Mouse (Mus musculus) naive thymus-derived CD4-positive, alpha-beta T cell, adult 2 months (primary cell): ENCODE data around the gene Rpl27a.
A peak's percentile ranks its signal among the peaks of the same experiment; 100 is the strongest.

Source experiments
- DNase-seq: peaks from one replicate; pipeline ENCODE4 v3.0.0-alpha.2; 2011; ENCODE audit warnings: low read depth

Gene Rpl27a

DNA sequence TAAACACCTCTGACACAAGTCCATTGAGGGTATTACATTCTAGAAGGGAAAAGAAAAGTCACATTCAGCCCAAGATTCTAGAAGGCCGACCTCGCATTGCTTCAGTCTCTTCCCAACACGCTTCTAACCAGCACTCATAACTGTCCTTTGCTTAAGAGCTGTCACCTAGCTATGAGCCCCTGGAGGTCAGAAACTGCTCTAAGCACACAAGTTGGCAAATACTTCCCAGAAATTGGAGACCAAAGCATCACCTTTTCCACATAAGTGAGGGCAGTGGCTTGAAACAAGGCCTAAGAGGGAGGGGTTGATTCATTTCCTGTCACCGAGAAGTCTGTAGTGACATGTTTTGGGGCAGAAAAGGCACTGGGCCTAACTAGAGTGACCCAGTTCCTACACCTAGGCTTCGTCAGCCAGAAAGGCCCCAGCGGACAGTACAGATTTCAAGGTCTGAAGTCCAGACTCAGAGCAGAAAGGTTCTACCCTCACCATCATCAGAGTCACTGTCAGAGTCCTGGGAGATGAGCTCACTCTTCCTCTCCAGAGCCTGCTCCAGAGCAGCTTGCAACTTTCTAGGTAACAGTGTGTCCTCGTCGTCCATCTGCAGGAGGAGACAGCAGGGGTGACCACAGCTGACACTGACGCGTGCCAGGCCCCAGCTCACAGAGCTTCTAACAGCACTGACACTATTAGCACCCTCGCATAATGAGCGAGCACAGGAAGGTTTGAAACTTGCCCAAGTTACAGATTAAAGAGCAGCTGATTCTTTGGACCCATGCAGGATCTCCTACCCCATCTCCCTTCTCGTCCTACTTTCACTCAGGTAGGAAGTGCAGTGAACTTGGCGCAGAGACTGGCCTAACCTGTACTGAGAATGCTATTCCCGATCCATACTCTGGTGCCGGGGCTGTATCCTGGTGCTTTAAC lies 7.1 kb downstream of the Rpl27a start:
- DNase-seq, result no peak

DNA sequence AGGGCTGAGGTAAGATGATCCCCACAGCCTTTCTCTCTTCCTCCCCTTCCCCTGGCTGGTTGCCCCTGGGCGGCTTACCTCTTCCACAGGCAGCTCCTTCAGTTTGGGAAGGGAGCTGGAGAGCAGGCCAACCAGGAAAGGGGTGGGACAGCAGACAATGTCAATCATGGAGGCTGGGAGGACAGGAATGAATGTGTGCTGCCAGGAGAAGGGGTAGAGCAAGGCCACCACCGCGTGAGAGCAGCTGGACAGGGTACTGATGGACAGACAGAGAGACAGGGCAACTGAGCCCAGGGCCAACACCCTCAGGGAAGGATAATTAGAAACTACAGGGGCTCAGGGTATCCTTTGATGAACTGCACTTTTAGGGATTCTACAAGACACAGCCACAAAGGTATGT lies 8.6 kb downstream of the Rpl27a start:
- DNase-seq, result no peak

DNA sequence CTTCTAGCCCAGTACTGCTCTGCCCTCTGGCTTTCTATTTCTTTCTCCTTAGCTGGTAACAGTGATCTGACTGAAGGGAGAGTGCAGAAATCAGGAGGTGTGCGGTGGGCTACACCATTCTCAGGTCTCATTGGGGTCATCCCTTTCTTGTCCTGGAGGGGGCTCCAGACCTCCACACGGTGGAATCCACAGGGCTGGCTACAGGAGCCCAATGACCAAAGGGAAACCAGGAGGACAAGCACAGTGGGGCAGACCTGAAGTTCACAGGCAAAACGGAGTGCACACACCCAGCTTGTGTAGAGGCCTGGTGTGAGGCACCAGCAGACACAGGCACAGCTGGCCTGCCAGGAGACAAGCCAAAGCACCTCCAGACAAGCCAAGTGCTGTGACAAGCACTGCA lies 9.4 kb downstream of the Rpl27a start:
- DNase-seq, result no peak

DNA sequence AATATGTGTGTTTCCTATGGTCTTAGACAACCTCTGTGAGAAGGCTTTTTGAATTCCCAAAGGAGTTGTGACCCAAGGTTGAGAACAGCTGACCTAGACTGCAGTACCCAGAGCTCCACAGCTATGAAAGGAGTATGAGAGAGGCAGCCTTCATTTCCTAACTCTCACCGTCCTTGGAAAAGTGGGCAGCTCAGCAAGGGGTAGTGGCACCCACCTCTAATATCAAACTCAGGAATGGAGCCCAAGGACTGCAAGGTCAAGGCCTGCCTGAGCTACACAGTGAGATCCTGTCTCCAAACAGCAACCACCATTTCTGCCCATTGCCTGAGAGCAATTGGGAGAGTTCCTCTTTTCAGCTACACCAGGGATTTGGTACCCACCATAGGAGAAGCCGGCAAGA lies 10.8 kb downstream of the Rpl27a start:
- no peak for DNase-seq

DNA sequence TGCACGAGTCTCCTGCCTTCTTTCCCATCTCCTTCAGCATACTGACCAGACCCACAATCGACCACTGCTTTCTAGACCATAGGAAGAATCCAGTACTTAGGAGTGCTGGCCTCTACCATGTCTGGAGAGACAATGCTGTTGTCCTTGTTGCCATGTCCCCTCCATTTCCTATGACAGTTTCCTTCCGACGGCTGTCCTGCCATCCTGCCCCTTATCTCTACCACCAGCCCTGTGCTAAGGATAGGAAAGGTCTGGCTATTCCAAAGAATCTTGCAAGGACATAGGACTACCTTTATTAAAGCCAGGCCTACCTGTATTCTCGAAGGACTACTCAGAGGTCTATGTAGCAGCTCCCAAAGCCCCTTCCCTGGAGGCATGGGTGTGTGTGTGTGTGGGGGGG lies 12.6 kb downstream of the Rpl27a start:
- DNase-seq, result no peak

DNA sequence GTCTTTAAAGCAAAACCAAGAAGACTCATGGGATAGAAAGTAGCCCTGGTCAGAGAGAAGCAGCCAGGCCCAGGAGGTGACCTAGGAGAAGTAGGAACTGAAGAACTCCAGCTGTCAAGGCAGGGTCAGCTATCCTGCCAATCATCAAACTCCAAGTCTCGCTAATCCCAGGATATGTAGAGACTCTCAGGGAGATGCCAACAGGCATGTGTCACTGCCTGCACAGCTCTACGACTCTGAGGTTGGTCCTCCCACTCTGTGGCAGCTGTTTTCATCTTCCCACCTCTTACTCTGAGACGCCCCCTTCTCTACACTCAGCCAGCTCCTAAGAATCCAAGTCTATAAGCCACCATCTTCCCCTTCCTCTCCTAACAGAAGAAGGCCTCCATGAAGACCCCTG lies 13.7 kb downstream of the Rpl27a start:
- DNase-seq, result no peak

DNA sequence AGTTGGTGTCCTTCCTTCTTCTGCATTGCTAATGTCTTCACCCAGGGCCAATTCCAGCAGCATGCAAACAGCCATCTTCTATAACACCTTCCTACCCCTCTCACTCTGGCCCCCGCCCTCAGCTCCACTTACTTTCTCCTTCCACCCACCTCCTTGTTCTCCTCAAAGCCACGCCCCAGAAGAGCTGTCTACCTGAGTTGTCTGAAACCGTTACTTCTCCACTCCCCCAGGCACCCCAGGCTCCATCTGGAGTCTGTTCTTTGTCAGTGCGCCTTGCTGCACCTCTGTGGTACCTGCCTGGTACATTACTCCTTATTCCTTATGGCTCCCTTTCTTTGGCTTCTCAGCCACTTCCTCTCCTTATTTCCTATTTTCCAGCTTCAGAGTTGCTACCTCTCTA lies 14.2 kb downstream of the Rpl27a start:
- no peak for DNase-seq

DNA sequence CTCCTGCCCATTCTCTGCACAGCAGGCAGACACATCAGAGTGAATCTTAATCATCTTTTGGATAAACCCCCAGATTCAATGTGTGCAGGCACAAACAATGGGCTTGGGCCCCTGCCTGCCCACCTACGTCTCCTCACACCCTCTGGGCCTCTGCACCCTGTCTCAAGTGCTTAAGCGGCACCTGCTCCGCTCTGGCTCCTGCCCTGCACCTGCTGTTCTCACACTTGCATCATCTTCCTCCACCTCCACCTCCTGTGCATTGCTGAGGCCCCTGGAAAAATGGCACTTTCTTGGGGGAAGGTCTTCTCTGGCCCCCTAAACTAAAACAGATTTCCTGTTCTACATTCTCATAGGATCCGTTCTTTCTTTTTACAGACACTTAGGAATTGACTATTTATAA lies 14.9 kb downstream of the Rpl27a start:
- no peak for DNase-seq

DNA sequence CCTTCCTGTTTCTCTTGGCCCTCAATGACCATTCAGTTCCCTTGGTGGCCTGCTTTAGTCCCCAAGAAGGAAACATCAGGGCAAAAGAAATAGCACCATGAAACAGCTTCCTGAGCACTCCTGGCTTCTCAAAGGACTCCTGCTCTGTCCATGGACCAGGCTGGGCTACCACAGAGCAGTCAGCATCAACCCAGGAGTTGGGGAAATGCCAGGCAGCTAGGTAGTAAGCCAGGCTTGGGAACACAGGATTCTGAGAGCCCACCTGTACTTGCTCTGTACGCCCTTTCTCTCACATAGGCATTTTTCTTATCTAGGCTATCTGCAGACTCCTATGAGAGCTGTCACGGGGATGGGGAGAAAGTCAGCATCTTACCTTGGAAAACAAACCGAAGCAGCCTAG lies 16.0 kb downstream of the Rpl27a start:
- DNase-seq, result no peak

DNA sequence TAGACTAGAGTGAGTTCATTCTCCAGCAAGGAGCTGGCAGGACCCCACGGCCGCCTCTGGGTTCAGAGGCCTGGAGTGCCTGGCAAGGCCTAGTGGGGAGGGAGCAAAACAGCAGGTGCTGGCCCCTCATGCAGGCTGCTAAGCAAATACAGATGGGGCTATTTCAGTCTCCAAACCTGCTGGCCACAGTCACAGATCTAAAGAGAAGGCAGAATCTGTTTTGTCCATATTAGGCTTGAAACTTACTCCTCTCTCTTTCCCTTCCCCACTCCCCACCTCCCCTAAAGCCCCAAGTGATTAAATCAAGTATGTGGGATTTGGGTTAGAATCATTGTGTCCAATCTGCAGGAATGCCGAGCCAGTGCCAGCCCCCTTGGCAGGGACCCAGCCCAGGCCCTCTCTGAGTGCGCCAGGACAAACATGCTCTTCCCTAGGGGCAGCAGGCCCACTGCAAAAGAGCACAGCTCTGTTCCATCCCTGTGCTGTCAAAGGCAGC lies 17.6 kb downstream of the Rpl27a start:
- no peak for DNase-seq

DNA sequence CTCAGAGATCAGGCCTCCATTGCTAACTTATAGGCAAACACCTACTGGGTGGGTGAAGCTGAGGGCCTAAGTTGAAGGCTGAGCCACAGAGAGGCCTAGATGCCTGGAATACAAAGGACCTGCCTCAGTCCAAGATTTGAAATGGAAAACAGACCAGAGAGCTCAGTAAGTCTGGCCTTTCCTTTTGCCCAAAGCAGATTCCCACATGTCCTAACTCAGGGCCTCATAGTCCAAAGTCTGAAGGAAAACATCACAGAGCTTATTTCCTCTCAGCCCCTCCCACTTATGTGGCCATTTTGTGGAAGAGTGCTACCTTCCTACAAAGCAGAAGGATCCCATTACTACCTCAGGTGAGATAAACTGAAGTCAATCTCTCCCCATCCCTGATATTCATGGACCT lies 22.0 kb downstream of the Rpl27a start:
- no peak for DNase-seq

DNA sequence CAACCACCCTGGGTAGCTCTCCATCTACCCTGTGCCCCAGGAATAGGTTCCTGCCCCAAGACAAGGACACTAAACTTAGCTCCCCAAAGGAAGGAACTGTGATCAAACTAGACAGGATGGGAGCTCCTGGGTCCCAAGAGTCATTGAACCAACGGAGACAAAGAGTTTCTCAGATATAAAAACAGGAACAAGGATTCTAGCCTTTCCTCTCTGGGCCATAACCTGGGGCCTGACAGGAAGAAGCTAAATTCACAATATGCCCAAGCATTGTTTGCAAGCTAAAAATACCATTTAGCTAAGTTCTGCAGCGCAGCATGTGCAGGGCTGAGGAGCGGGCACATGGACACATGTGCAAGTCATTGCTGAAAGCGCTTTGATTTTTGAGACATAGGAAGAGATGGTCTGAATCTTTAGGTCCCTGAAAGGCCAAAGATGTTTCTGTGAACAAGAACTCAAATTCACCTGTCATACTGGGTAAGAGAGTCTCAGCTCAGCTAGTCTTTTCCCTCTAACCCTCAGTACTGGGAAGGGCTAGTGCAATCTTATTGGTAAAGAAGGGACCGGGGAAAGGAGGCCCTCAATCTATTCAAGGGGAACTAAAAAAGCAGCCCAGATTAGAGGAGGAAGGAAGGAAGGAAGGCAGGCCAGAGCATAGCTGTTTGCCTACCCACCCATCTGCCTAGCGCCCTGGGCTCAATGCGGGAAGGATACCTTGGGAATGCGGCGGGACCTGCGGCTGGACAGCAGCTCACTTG lies 22.8 kb downstream of the Rpl27a start:
- DNase-seq, result no peak

DNA sequence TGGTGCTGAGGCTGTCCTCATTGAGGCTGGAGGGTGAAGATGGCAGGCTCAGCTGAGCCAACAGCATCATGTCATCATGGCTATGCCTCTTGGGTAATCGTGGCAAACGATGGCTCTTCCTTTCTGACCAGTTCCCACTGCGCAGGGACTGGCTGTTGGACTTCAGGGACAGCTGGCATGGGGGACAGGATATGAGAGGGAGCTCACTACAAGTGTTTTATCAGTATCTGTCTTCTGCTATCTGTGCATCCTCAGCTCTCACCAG lies 23.3 kb downstream of the Rpl27a start:
- no peak for DNase-seq

DNA sequence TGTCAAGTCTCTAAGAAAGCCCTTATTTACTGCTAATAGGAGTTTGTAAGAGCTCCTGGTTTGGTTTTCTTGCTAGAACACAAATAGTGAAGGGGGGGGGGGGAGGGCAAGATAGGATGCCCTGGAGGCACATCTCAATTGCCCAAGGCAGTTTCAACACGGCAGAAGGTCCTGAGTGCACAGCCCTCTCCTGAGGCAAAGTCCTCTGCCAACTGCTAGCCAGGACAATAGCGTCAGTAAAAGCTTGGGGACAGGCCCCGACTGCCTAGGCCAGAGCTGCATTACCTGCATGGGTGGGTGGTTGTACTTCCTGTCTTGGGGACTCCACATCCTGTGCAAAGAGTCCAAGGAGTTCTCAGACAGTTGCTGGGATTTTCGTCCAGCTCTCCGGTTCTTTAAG lies 25.8 kb downstream of the Rpl27a start:
- DNase-seq, result no peak

DNA sequence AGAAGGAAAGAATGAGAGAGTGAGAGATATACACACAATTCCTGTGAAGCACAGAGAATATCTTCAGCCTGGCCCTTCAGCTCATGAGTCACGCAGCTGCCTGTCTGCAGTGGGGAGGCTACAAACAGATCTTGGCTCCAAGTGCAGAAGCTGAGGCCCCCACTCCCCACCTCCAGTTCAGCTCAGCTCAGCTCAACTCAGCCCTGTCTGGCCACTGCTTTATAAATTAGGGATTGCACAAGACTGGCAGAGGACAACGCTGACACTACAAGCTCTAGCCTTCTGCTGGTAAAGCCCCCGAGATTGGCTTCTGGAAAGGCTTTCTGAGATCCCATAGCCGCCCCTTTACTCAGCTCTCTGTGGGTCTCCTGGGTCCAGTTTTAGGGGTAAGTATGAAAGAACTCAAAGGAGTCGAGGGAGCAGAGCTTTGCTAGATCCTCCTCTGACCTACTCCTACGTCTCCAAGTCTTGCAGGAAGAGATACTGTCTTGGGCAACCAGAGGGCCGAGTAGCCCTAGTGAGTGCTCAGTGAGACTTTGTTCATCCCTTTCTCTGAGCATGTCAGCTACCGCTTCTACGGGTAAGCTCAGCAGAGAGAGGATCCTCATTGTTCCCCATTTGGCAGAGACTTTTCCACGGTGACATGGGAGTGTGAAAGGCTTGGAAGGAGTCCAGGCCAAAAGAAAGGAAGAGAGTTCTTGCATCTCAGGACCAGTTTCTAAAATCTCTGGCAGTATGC lies 26.5 kb downstream of the Rpl27a start:
- no peak for DNase-seq

DNA sequence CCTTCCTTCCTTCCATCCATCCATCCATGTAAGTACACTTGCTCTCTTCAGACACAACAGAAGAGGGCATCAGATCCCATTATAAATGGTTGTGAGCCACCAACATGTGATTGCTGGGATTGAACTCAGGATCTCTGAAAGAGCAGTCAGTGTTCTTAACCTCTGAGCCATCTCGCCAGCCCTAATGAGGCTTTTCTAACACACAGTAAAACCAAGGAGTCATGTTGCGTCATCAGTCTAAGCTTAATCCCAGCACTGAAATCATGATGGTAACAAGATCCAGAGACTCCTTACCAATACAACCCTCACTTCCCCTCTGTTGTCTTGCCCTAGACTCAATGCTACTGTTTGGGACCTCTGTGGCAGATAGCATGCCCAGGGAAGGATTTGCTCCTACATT lies 27.2 kb downstream of the Rpl27a start:
- no peak for DNase-seq

DNA sequence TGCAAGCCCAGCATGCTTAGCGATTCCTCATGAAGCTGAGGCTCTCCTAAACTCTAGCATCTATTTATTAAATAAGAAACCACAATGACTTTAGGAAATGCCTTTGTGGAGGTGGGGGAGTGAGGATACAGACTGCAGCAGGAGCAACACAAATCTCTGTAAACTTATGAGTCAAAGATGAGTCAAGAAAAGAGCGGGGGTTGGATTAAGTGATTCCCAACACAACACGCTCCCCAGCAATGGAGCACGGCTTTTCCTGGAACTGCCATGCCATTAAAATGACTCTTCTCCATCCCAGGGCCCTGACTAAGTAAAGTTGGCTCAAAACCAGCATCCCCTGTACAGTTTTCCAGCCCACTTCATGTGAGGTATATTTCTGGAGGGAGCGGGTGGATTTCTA lies 27.8 kb downstream of the Rpl27a start:
- no peak for DNase-seq

DNA sequence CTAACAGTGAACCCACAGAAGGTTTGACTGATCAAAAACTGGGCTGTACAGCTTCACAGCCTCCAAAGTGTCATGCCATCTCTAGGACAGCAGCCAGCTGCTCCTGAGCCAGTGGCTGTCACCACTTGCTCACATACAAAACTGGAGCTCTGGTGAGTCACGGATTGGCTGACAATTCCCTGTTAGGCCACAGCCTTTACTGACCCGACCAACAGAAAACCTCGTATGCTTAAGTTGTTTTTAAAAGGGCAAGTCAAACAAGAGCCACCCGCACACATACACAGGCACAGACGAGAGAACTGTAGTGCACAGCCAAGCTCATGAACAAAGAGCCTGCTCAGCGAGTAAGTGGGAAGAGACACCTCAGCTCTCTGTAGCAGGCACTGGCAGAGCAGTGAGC lies 40.6 kb downstream of the Rpl27a start:
- DNase-seq, result no peak

DNA sequence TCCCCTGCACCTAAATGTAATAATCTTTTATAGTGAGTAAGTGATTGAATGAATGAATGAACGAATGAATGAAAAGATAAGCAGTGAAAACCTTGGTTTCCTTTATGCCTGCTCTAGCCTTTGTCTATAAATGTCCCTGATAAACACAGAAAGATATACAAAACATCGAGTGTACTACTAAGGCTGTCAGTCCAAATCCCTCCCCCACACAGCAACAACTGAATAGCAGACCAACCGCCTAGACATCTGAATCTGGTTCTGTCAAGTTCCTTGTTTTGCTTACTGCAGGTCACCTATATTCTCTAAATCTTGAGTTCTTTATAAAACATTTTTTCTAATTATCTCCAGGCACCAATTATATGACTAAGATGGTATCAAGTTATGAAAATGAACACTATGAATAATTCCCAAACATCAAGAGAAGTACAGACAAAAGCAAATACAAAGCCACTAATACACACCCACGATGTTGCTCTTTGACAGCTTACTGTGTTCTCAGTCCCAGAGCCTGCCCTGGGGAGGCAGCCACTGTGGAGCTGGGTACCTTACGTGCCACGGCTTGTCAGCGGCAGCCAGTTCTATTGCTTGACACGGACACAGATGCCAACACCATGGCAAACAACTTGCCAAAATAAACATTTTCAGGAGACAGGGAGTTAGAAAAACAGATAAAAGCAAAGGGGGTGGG lies 42.7 kb downstream of the Rpl27a start:
- no peak for DNase-seq

DNA sequence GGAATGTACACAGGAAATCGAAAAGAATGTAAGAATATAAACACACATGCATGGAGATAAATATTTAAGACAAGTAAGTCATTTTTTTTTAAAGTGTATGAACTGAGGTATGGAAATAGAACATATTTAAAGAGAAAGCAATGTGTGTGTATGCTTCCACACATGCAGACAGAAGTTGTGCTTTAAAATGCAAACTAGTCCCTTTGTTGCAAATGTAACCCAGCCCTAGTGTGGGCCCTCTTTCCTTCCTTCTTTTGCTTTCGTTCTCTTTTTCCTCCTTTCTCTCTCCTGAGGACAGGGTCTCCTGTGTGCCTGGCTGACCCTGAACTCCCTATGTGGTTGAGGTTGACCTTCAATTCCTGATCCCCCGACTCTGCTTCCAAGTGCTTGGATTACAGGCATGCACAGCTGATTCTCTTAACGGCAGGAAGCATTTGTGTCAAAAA lies 43.2 kb downstream of the Rpl27a start:
- DNase-seq, result peak; percentile 14

DNA sequence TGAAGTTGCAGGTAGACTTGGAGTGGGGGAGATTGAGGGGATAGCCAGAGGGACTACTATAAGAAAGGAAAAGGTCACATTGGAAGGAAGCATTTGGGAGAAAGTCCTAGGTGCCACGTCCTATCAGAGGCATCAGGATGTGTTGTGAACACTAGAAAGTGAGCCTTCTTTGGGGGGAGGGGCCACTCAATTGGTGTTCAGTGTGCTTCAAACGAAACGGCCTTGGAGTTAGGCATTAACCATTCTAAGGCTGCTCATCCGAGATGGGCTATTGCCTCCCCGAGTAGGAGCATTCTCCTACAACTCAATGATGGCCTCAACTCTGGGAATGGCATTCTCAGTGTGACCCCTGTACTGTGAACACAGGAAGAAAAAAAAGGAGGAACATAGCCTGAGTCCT lies 43.7 kb downstream of the Rpl27a start:
- peak; percentile 7 for DNase-seq

DNA sequence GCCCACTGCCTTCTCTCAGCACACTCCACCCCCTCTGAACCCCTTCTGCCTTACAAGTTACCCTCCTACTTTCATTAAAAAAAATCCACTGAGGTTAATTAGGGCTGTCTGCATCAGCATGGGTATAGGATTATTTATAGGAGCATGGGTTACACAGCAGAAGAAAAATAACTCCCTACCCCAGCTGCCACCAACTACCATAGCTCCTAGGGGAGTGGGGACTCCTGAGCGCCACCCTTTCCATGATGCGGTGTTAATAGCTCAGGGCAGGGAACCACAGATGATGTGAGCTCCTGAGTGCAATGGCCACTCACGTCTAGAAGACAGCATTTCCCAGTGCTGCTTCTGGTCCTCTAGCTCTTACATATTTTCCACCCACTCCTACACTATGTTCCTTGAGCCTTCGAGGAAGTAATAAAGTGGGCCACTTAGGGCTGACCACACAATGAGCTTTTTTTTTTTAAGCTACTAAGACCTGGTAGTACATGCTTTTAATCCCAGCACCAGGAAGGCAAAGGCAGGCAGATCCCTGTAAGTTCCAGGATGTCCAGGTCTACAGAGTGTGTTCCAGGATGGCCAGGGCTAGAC lies 44.9 kb downstream of the Rpl27a start:
- no peak for DNase-seq
